Comparison of ENCODE assay signal across 25 mouse cellular contexts in genomic region chr2:38685746-38686145, GRCm38 (mm10). TPM values are rescaled to one million over a fixed set of nuclear protein-coding genes. Genes with fewer than 3 reads are reported as not detected.
DNase-seq lines count a peak whose midpoint lies in the region; ATAC-seq lines count a peak whose summit lies in the region.
"Had no signal": no experiment of that assay in that cellular context is flagged by ENCODE, and none has a peak within 500 bp of the region (broad histone marks: within the 10 kb centered on the region; RNA-seq: fewer than 3 reads in every experiment).

No protein-coding gene starts in this region.

- no peak overlapping the region for H3K9ac ChIP-seq in forebrain, embryonic 16.5 days (replicated peaks; ENCODE audit: low read depth, low read length)
- H3K9ac ChIP-seq in midbrain, embryonic 15.5 days = no peak overlapping the region
- H3K9ac ChIP-seq: heart, embryonic 13.5 days; hindbrain, embryonic 14.5 days had no signal

- H3K9me3 ChIP-seq in forebrain, embryonic 10.5 days = no peaks in the 10 kb centered on the region
- no peaks in the 10 kb centered on the region for H3K9me3 ChIP-seq in forebrain, embryonic 16.5 days (ENCODE audit: control insufficient read depth, low read length)
- H3K9me3 ChIP-seq in midbrain, embryonic 10.5 days (replicated peaks) = no peaks in the 10 kb centered on the region
- no peaks in the 10 kb centered on the region for H3K9me3 ChIP-seq in midbrain, embryonic 15.5 days
- H3K9me3 ChIP-seq: G1E; heart, embryonic 13.5 days had no signal

- no peaks in the 10 kb centered on the region for H3K36me3 ChIP-seq in forebrain, embryonic 10.5 days (replicated peaks)
- no peaks in the 10 kb centered on the region for H3K36me3 ChIP-seq in forebrain, embryonic 16.5 days (ENCODE audit: control insufficient read depth, insufficient read depth)
- no peaks in the 10 kb centered on the region for H3K36me3 ChIP-seq in midbrain, embryonic 10.5 days
- no peaks in the 10 kb centered on the region for H3K36me3 ChIP-seq in midbrain, embryonic 15.5 days (replicated peaks)
- H3K36me3 ChIP-seq: G1E; heart, embryonic 13.5 days had no signal

- no peak overlapping the region for H3K4me3 ChIP-seq in forebrain, embryonic 10.5 days
- no peak overlapping the region for H3K4me3 ChIP-seq in forebrain, embryonic 16.5 days (replicated peaks; ENCODE audit: low read length)
- H3K4me3 ChIP-seq in midbrain, embryonic 10.5 days = no peak overlapping the region
- H3K4me3 ChIP-seq in midbrain, embryonic 15.5 days = no peak overlapping the region
- H3K4me3 ChIP-seq: heart, embryonic 13.5 days had no signal

- 0 out of 2 replicates have a peak overlapping the region, but pooled peaks have one; percentile 9 for H3K27ac ChIP-seq in forebrain, embryonic 10.5 days
- no peak overlapping the region for H3K27ac ChIP-seq in forebrain, embryonic 16.5 days (ENCODE audit: low read length)
- peak overlapping the region; percentile 42; the same call in 1 of the 2 replicates for H3K27ac ChIP-seq in midbrain, embryonic 10.5 days (replicated peaks)
- no peak overlapping the region for H3K27ac ChIP-seq in midbrain, embryonic 15.5 days
- H3K27ac ChIP-seq: heart, embryonic 13.5 days; hindbrain, embryonic 14.5 days; hindbrain, postnatal 0 days had no signal

- WGBS in forebrain, embryonic 10.5 days = 85% methylated on average over 3 of the region's 3 CpGs
- 68% methylated on average over 3 of the region's 3 CpGs for WGBS in forebrain, embryonic 16.5 days
- 78% methylated on average over 3 of the region's 3 CpGs for WGBS in midbrain, embryonic 10.5 days
- 71% methylated on average over 3 of the region's 3 CpGs for WGBS in midbrain, embryonic 15.5 days

- H3K4me2 ChIP-seq in forebrain, embryonic 16.5 days (ENCODE audit: low read length) = no peak overlapping the region
- no peak overlapping the region for H3K4me2 ChIP-seq in midbrain, embryonic 15.5 days
- H3K4me2 ChIP-seq: heart, embryonic 13.5 days; hindbrain, embryonic 14.5 days had no signal

- peaks cover 50% of the 10 kb centered on the region for H3K4me1 ChIP-seq in forebrain, embryonic 10.5 days
- H3K4me1 ChIP-seq in forebrain, embryonic 16.5 days (replicated peaks; ENCODE audit: control insufficient read depth, insufficient read depth, low read length) = peaks cover 14% of the 10 kb centered on the region
- H3K4me1 ChIP-seq in midbrain, embryonic 10.5 days = peaks cover 46% of the 10 kb centered on the region
- peaks cover 19% of the 10 kb centered on the region for H3K4me1 ChIP-seq in midbrain, embryonic 15.5 days

- peaks cover 50% of the 10 kb centered on the region for H3K27me3 ChIP-seq in forebrain, embryonic 10.5 days (ENCODE audit: poor library complexity, severe bottlenecking)
- H3K27me3 ChIP-seq in forebrain, embryonic 16.5 days (replicated peaks; ENCODE audit: control insufficient read depth, insufficient read depth, low read length) = no peaks in the 10 kb centered on the region
- H3K27me3 ChIP-seq in midbrain, embryonic 10.5 days (ENCODE audit: low read depth, poor library complexity, severe bottlenecking) = peaks cover 43% of the 10 kb centered on the region
- no peaks in the 10 kb centered on the region for H3K27me3 ChIP-seq in midbrain, embryonic 15.5 days (replicated peaks)
- H3K27me3 ChIP-seq: Patski had no signal

- ATAC-seq in forebrain, embryonic 16.5 days = no peak
- no peak for ATAC-seq in midbrain, embryonic 15.5 days (replicated peaks)
- ATAC-seq: forebrain, embryonic 14.5 days; hindbrain, postnatal 0 days; inflammation-experienced regulatory T-cells, adult 6 months; intestine, embryonic 16.5 days; Patski had no signal

- peak; percentile 72 for DNase-seq in adrenal gland, adult 2 months
- DNase-seq in adrenal gland, adult 18-20 months (ENCODE audit: low spot score in 2 of 2) = no peak
- DNase-seq in forebrain, embryonic 10.5 days (ENCODE audit: extremely low spot score, low spot score) = no peak
- DNase-seq in midbrain, embryonic 10.5 days (ENCODE audit: low spot score) = no peak
- DNase-seq: B cell, adult 2 months; cerebellum, adult 18-20 months; cerebellum, adult 9-10 months; cerebellum, postnatal 14 days; gastrocnemius, postnatal 25 days; heart, adult 18-20 months; heart, postnatal 14 days; kidney, adult 18-20 months; kidney, adult 9 months had no signal

RNA-seq across cellular contexts. Expression of gene Nr5a1, which starts 28.6 kb away (rescaled TPM):
- 100 to 1,000 TPM; 302 to 765 TPM for total RNA-seq in adrenal gland, adult 2 months (2021)
- 836 and 1,436 TPM in 2 replicates for polyA plus RNA-seq in adrenal gland, adult 2 months (2012; rRNA removed)
- 1,000 to 10,000 TPM in 1 of 2 experiments, 100 to 1,000 TPM in 1; 563 to 1,005 TPM for total RNA-seq in adrenal gland, adult 18-20 months (2021)
- polyA plus RNA-seq in forebrain, embryonic 10.5 days (2016; fragmentation: Nextera tagmentation; extraction: Ambion mirVana) = 0.33 and 0.69 TPM in 2 replicates
- 0.84 TPM in 1 of 2 replicates, not detected in the other for polyA plus RNA-seq in forebrain, embryonic 16.5 days (2015; fragmentation: Nextera tagmentation; extraction: Ambion mirVana)
- 0.07 and 0.12 TPM in 2 replicates for polyA plus RNA-seq in midbrain, embryonic 10.5 days (2016; fragmentation: Nextera tagmentation; extraction: Ambion mirVana)
- polyA plus RNA-seq in midbrain, embryonic 15.5 days (2015; fragmentation: Nextera tagmentation; extraction: Ambion mirVana) = 0.58 and 1.0 TPM in 2 replicates
- total RNA-seq: gastrocnemius, postnatal 25 days; heart, adult 18-20 months; hematopoietic stem cell, adult 5-6 weeks had no signal
- polyA plus RNA-seq: heart, embryonic 13.5 days; heart, embryonic 16.5 days; inflammation-experienced regulatory T-cells, adult 6 months; Patski had no signal

RNA-seq across cellular contexts. Expression of gene Psmb7, which starts 41.9 kb away (rescaled TPM):
- 100 to 1,000 TPM; 278 to 283 TPM for total RNA-seq in adrenal gland, adult 2 months (2021)
- polyA plus RNA-seq in adrenal gland, adult 2 months (2012; rRNA removed) = 25.0 and 29.1 TPM in 2 replicates
- total RNA-seq in adrenal gland, adult 18-20 months (2021) = 100 to 1,000 TPM; 278 to 331 TPM
- polyA plus RNA-seq in forebrain, embryonic 10.5 days (2016; fragmentation: Nextera tagmentation; extraction: Ambion mirVana) = 335 and 344 TPM in 2 replicates
- 289 and 291 TPM in 2 replicates for polyA plus RNA-seq in forebrain, embryonic 16.5 days (2015; fragmentation: Nextera tagmentation; extraction: Ambion mirVana)
- 322 and 336 TPM in 2 replicates for polyA plus RNA-seq in midbrain, embryonic 10.5 days (2016; fragmentation: Nextera tagmentation; extraction: Ambion mirVana)
- 260 and 270 TPM in 2 replicates for polyA plus RNA-seq in midbrain, embryonic 15.5 days (2015; fragmentation: Nextera tagmentation; extraction: Ambion mirVana)

Comparison
In these comparisons a context has a peak if more than half of its experiments do, and no peak if none do; other contexts are left out.
1. H3K27ac ChIP-seq: peak in forebrain, embryonic 10.5 days (single experiment) and midbrain, embryonic 10.5 days (single experiment); none in forebrain, embryonic 16.5 days (single experiment) and midbrain, embryonic 15.5 days (single experiment).
2. RNA of gene Nr5a1, which starts 28.6 kb away (polyA plus RNA-seq): 836 to 1,436 TPM in adrenal gland, adult 2 months; 0.84 TPM in forebrain, embryonic 16.5 days, 0.58 to 1.0 TPM in midbrain, embryonic 15.5 days, 0.33 to 0.69 TPM in forebrain, embryonic 10.5 days and 0.07 to 0.12 TPM in midbrain, embryonic 10.5 days; every median in the first group is over 100 times any median in the second.